Mouse (Mus musculus) limb, embryonic 11.5 days (tissue): Measurements from ENCODE around the gene Zfp36l1. TPM values are rescaled to one million over a fixed set of nuclear protein-coding genes. Genes with fewer than 3 reads are reported as not detected.
A peak's percentile ranks its signal among the peaks of the same experiment; 100 is the strongest.

Experiments
- ATAC-seq: fragments of 200-750 bp; cut with Nextera tagmentation; 2 replicates; pipeline ENCODE4 v1.8.0; 2017; ENCODE audit warnings: low read depth; ENCODE audit not compliant: insufficient number of reproducible peaks, low FRiP score, low TSS enrichment
- DNase-seq: peaks from one replicate; pipeline ENCODE4 v3.0.0-alpha.2; 2015; ENCODE audit warnings: low spot score
- H3K27ac ChIP-seq: fragments of 300-500 bp; sonication (generic); replicated peaks from 2 replicates; pipeline ENCODE4 v1.5.1; 2014; ENCODE audit warnings: low read depth, mild to moderate bottlenecking, low read length
- H3K27me3 ChIP-seq: fragments of 300-500 bp; sonication (generic); 2 replicates; pipeline ENCODE4 v1.6.1; 2014; ENCODE audit warnings: mild to moderate bottlenecking, low read length, mixed read lengths; ENCODE audit not compliant: control insufficient read depth, insufficient read depth
- H3K36me3 ChIP-seq: fragments of 300-500 bp; sonication (generic); 2 replicates; pipeline ENCODE4 v1.6.1; 2014; ENCODE audit warnings: mild to moderate bottlenecking, low read length, moderate library complexity, mixed read lengths; ENCODE audit not compliant: control insufficient read depth, insufficient read depth
- H3K4me1 ChIP-seq: fragments of 300-500 bp; sonication (generic); 2 replicates; pipeline ENCODE4 v1.6.1; 2014; ENCODE audit warnings: low read length, mixed read lengths; ENCODE audit not compliant: control insufficient read depth, insufficient read depth
- H3K4me2 ChIP-seq: fragments of 300-500 bp; sonication (generic); 2 replicates; pipeline ENCODE4 v1.6.1; 2014; ENCODE audit warnings: low read depth, mild to moderate bottlenecking, moderate library complexity; ENCODE audit not compliant: severe bottlenecking
- H3K4me3 ChIP-seq: fragments of 300-500 bp; sonication (generic); 2 replicates; pipeline ENCODE4 v1.5.1; 2014; ENCODE audit warnings: low read depth, low read length
- H3K9ac ChIP-seq: fragments of 300-500 bp; sonication (generic); 2 replicates; pipeline ENCODE4 v1.6.1; 2014; ENCODE audit warnings: mild to moderate bottlenecking, low read length
- H3K9me3 ChIP-seq: fragments of 300-500 bp; sonication (generic); 2 replicates; pipeline ENCODE4 v1.6.1; 2016; ENCODE audit warnings: low read length; ENCODE audit not compliant: control insufficient read depth
- whole genome bisulfite sequencing: fragments of 180-500 bp; shearing (Covaris S2); extraction: QIAGEN DNeasy Blood & Tissue Kit; methylation state at CpG from one replicate; pipeline ENCODE4 v1.1.7; 2014; 5-methylcytosine and 5-hydroxymethylcytosine counted together
- polyA plus RNA-seq: library from polyadenylated mRNA; unstranded; fragments of >200 nt; fragmentation: Nextera tagmentation; extraction: Ambion mirVana; gene quantifications from 2 replicates; pipeline ENCODE4 v1.2.1, GENCODE M21; 2014

The Zfp36l1 gene
- polyA plus RNA-seq, 1 experiment from 2014 or later = 140 TPM

- Histone ChIP-seq H3K4me2 (no peak overlapping the region), H3K9me3 (no peaks in the 10 kb centered on the region), H3K4me1 (peaks cover 31% of the 10 kb centered on the region), H3K9ac (no peak overlapping the region), H3K27ac (peak overlapping the region; percentile 90), H3K27me3 (no peaks in the 10 kb centered on the region), H3K4me3 (no peak overlapping the region), H3K36me3 (no peaks in the 10 kb centered on the region)
- ATAC-seq (no peak), DNase-seq (no peak)
- WGBS = 52% methylated on average over 7 of the region's 7 CpGs
Observed at GRCm38 (mm10) chr12:80063402-80064150, 49.2 kb downstream of the Zfp36l1 start.

DNA sequence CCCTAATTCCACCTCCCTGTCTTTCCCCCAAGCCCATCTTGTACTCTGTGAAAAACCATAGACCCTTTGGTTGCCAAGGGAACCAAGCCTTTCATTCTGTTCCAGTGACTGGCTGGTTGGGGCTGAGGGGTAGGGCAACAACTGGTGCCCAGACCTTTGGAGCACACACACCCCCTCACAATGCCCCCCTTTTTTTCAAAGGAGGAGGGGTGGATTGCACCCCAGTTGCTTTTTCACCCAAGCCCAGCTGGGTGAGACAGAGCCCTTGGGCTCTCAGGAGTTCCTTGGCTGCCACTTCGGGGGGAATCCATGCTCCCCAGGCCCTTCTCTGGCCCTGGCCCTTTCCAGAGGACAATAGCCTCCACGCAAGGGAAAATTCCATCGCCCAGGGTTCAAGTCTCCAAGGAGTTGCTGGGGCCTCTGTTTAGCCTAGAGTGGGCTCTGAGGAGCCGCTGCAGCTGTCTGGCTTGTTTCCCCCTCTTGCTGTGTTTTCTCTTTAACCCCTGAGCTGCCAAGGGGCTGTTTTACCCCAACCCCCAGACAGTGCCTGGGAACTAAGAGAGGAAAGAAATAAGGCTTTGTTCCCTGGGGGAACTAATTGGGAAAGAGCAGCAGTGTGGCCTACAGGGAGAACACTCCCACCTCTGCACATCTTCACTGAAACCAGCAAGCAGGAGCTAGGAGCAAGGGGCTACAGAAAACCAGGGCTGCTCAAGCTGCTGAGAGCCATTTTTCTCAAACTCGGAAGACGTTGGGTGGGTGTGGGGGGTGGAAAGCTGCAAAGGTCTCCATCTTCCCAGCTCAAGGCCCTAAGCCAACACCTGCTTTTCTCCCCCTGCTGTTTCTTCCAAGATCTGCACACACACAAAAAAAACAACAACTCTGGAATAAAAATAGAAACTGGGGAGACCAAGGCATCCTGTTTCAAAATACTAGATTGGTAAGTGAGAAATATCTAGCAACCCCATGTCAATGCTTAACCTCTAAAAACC is 50.1 kb downstream of the Zfp36l1 start:
- WGBS = 3% methylated on average over 6 of the region's 6 CpGs
- Histone ChIP-seq H3K4me1 (peaks cover 31% of the 10 kb centered on the region), H3K4me2 (peak overlapping the region; percentile 21; the same call in 1 of the 2 replicates), H3K9ac (peak overlapping the region; percentile 8), H3K27ac (peak overlapping the region; percentile 90), H3K9me3 (no peaks in the 10 kb centered on the region), H3K27me3 (no peaks in the 10 kb centered on the region), H3K36me3 (no peaks in the 10 kb centered on the region), H3K4me3 (no peak overlapping the region)
- ATAC-seq = peak; percentile 90
- peak; percentile 78 for DNase-seq

DNA sequence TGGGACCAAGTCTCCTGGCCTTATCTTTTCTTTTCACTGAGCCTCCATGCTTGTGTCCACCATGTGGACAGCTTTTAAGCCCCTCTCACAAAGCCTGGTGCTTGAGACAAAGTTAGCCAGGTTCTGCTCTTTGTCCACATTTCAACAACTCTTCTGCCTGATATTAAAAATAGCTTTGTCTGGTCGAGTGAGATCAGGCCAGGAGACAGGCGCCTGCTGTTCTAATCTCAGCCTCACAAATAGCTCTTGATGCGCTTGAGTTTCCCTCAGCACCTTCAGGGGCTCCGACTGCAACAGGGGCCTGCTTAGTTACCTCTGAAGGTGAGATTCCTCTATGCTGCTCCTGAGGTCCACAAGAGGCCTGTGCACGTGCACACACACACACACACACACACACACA is 51.0 kb downstream of the Zfp36l1 start:
- Histone ChIP-seq H3K4me1 (peaks cover 31% of the 10 kb centered on the region), H3K36me3 (no peaks in the 10 kb centered on the region), H3K9ac (0 out of 2 replicates have a peak overlapping the region, but pooled peaks have one; percentile 37), H3K27ac (peak overlapping the region; percentile 90), H3K4me2 (no peak overlapping the region), H3K4me3 (no peak overlapping the region), H3K9me3 (no peaks in the 10 kb centered on the region), H3K27me3 (no peaks in the 10 kb centered on the region)
- DNase-seq (peak; percentile 34), ATAC-seq (no peak)
- 38% methylated on average over 5 of the region's 5 CpGs for WGBS

DNA sequence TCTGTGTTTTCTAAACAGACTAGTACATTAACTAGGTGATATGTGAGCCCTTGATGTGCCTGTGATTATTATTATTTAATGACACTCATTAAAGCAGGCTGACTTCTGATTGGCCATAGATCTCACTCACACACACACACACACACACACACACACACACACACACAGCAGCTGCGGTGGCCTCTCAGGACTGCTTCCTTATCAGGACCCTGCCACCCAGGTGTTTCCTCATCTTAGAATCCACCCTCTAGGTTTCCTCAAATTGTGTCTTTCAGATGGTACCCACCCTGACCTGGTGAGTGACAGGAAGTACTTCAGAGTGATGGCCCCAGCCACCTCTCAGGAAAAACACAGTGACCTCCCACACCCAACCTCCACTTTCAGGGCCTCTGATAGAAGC is 52.0 kb downstream of the Zfp36l1 start:
- Histone ChIP-seq H3K4me1 (peaks cover 31% of the 10 kb centered on the region), H3K9ac (no peak overlapping the region), H3K4me3 (no peak overlapping the region), H3K9me3 (no peaks in the 10 kb centered on the region), H3K36me3 (no peaks in the 10 kb centered on the region), H3K27me3 (no peaks in the 10 kb centered on the region), H3K27ac (no peak overlapping the region), H3K4me2 (no peak overlapping the region)
- DNase-seq (no peak), ATAC-seq (no peak)
- WGBS = 60% methylated on average over 1 of the region's 1 CpGs

- no peak for ATAC-seq
- Histone ChIP-seq H3K4me2 (no peak overlapping the region), H3K9ac (no peak overlapping the region), H3K4me1 (peaks cover 31% of the 10 kb centered on the region), H3K27me3 (no peaks in the 10 kb centered on the region), H3K27ac (no peak overlapping the region; the same call in 1 of the 2 replicates), H3K4me3 (no peak overlapping the region), H3K36me3 (no peaks in the 10 kb centered on the region), H3K9me3 (no peaks in the 10 kb centered on the region)
- 59% methylated on average over 9 of the region's 9 CpGs for WGBS
- no peak for DNase-seq
Observed at GRCm38 (mm10) chr12:80060338-80060737, 52.5 kb downstream of the Zfp36l1 start.

DNA sequence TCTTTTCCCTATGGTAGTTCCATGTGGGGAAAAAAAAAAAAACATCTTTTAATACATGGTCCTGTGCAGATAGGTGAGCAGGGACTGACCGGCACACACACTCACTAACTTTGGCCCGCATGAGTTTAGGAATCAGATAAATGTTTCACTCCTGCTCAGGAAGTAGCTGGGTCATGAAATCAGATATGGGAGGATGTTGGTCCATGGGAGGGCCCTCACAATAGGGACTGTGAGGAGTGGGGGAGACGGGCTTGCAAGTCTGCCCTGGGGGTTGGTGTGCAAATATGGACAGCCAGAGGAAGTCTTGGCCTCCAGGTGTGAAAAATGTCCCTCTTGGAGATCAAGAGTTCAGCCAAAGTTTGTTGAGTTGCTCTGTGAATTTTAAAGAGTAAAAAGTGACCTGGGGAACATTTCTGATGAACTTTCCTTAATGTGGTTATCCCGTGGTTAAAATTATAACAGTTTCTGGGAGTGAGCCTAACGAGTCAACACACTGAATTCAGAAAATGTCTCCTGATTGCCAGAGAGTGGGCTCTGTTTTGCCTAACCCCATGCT is 53.0 kb downstream of the Zfp36l1 start:
- Histone ChIP-seq H3K36me3 (no peaks in the 10 kb centered on the region), H3K4me3 (no peak overlapping the region), H3K9me3 (no peaks in the 10 kb centered on the region), H3K9ac (no peak overlapping the region), H3K4me2 (no peak overlapping the region), H3K27ac (no peak overlapping the region; the same call in 1 of the 2 replicates), H3K27me3 (no peaks in the 10 kb centered on the region), H3K4me1 (peaks cover 31% of the 10 kb centered on the region)
- WGBS = 60% methylated on average over 5 of the region's 5 CpGs
- ATAC-seq = no peak
- no peak for DNase-seq

Other genes starting within 250 kb of the Zfp36l1 start
- 46.0 and 49.2 TPM in 2 replicates for gene Actn1, start 147.4 kb upstream of the Zfp36l1 start, polyA plus RNA-seq